ENCODE assay signal across 8 mouse cellular contexts in genomic region chr4:104913291-104914129, GRCm38 (mm10). TPM values are rescaled to one million over a fixed set of nuclear protein-coding genes. Genes with fewer than 3 reads are reported as not detected.
DNase-seq lines count a peak whose midpoint lies in the region; ATAC-seq and TF ChIP-seq lines count a peak whose summit lies in the region.

Gene Fyb2, plus strand, starts transcription at chr4:104913456.

- no peak for ATAC-seq in forebrain, embryonic 15.5 days (replicated peaks)
- 0 out of 2 replicates have a peak, but pooled peaks have one; percentile 27 for ATAC-seq in midbrain, embryonic 13.5 days

- peak within 1 kb of the TSS; percentile 63 for H3K4me3 ChIP-seq in liver, adult 2 months (ENCODE audit: insufficient read depth, low read depth, low read length)
- peak within 1 kb of the TSS; percentile 6; the same call in 1 of the 2 replicates for H3K4me3 ChIP-seq in forebrain, embryonic 15.5 days
- H3K4me3 ChIP-seq in midbrain, embryonic 13.5 days (replicated peaks), result peak within 1 kb of the TSS; percentile 20; the same call in 1 of the 2 replicates

- H3K4me2 ChIP-seq in forebrain, embryonic 15.5 days (replicated peaks), result peak within 1 kb of the TSS; percentile 26
- peak within 1 kb of the TSS; percentile 42 for H3K4me2 ChIP-seq in midbrain, embryonic 13.5 days (replicated peaks)

- no peaks in the 10 kb centered on the region for H3K9me3 ChIP-seq in forebrain, embryonic 15.5 days
- H3K9me3 ChIP-seq in midbrain, embryonic 13.5 days, result no peaks in the 10 kb centered on the region

- peaks cover 12% of the 10 kb centered on the region for H3K4me1 ChIP-seq in liver, adult 2 months (ENCODE audit: control insufficient read depth, insufficient read depth, low read length)
- H3K4me1 ChIP-seq in forebrain, embryonic 15.5 days, result 0 out of 2 replicates have a peak, but pooled peaks cover 4% of the 10 kb centered on the region
- H3K4me1 ChIP-seq in midbrain, embryonic 13.5 days (replicated peaks), result peaks cover 4% of the 10 kb centered on the region

- DNase-seq in liver, adult 2 months (ENCODE audit: extremely low read depth, low read depth, low spot score), result peak; percentile 86
- no peak for DNase-seq in liver
- peak; percentile 26 to 64 for DNase-seq in kidney, postnatal 36 days
- DNase-seq in left cerebral cortex, adult 18-20 months (ENCODE audit: low spot score in 2 of 2), result no peak
- DNase-seq in layer of hippocampus, adult 11-12 months (ENCODE audit: low spot score), result no peak
- DNase-seq in gastrocnemius, postnatal 4 days (ENCODE audit: low spot score in 2 of 2), result no peak

- TF ChIP-seq POLR2A in liver, adult 2 months (IDR thresholded peaks at IDR 0.05; ENCODE audit: extremely low read depth, insufficient read depth, low read length), result no peak

- H3K79me2 ChIP-seq in liver, adult 2 months (ENCODE audit: control insufficient read depth, insufficient read depth, low read length), result 0 out of 2 replicates have a peak, but pooled peaks cover 2% of the 10 kb centered on the region

- no peaks in the 10 kb centered on the region for H3K27me3 ChIP-seq in liver, adult 2 months (ENCODE audit: control insufficient read depth, insufficient read depth, low read length)
- no peaks in the 10 kb centered on the region for H3K27me3 ChIP-seq in forebrain, embryonic 15.5 days
- H3K27me3 ChIP-seq in midbrain, embryonic 13.5 days, result peaks cover 14% of the 10 kb centered on the region

- peak within 1 kb of the TSS; percentile 61 for H3K27ac ChIP-seq in liver, adult 2 months (replicated peaks; ENCODE audit: insufficient read depth, low read depth, low read length)
- H3K27ac ChIP-seq in forebrain, embryonic 15.5 days (replicated peaks), result no peak within 1 kb of the TSS
- H3K27ac ChIP-seq in midbrain, embryonic 13.5 days, result no peak within 1 kb of the TSS

- peak within 1 kb of the TSS; percentile 57 for H3K9ac ChIP-seq in liver, adult 2 months (ENCODE audit: low read depth, low read length)
- H3K9ac ChIP-seq in forebrain, embryonic 15.5 days (replicated peaks), result no peak within 1 kb of the TSS
- no peak within 1 kb of the TSS; the same call in 1 of the 2 replicates for H3K9ac ChIP-seq in midbrain, embryonic 13.5 days (replicated peaks)

- no peak for TF ChIP-seq CTCF in liver, adult 2 months (IDR thresholded peaks at IDR 0.05; ENCODE audit: low read depth, low read length)

- 10% methylated on average over 23 of the region's 23 CpGs for WGBS in liver, adult 2 months
- WGBS in forebrain, embryonic 15.5 days, result 19% methylated on average over 23 of the region's 23 CpGs
- WGBS in midbrain, embryonic 13.5 days, result 18% methylated on average over 23 of the region's 23 CpGs

- H3K36me3 ChIP-seq in liver, adult 2 months (ENCODE audit: control insufficient read depth, insufficient read depth, low read length), result no peaks in the 10 kb centered on the region
- no peaks in the 10 kb centered on the region for H3K36me3 ChIP-seq in forebrain, embryonic 15.5 days
- H3K36me3 ChIP-seq in midbrain, embryonic 13.5 days, result no peaks in the 10 kb centered on the region

RNA-seq across cellular contexts. Expression of gene Fyb2, which starts in this region (rescaled TPM):
- 2.9 and 3.8 TPM in 2 replicates for total RNA-seq in liver, adult 2 months (2014; rRNA removed)
- polyA plus RNA-seq in liver, adult 2 months (2012; rRNA removed), result 0.87 and 0.93 TPM in 2 replicates
- polyA plus RNA-seq in forebrain, embryonic 15.5 days (2015; fragmentation: Nextera tagmentation; extraction: Ambion mirVana), result 0.11 and 0.18 TPM in 2 replicates
- 0.16 and 0.17 TPM in 2 replicates for polyA plus RNA-seq in midbrain, embryonic 13.5 days (2015; fragmentation: Nextera tagmentation; extraction: Ambion mirVana)
- total RNA-seq in left cerebral cortex, adult 18-20 months (2021), result 1 to 10 TPM; 1.2 to 1.6 TPM
- total RNA-seq in gastrocnemius, postnatal 4 days (2021), result under 1 TPM; 0.13 to 0.22 TPM

Comparison
In these comparisons a context has a peak if more than half of its experiments do, and no peak if none do; other contexts are left out.
1. DNase-seq: peak in liver, adult 2 months (single experiment) and kidney, postnatal 36 days (2 of 2); none in liver (single experiment), left cerebral cortex, adult 18-20 months (0 of 2), layer of hippocampus, adult 11-12 months (single experiment) and gastrocnemius, postnatal 4 days (0 of 2).
2. Peak in ATAC-seq, H3K4me3 ChIP-seq and H3K4me2 ChIP-seq in midbrain, embryonic 13.5 days; RNA of the gene not detected or under 1 TPM.
3. H3K4me3 ChIP-seq: peak in every context shown above with its lines; median percentile 63 in liver, adult 2 months; 20 in midbrain, embryonic 13.5 days; 6 in forebrain, embryonic 15.5 days.